Mouse (Mus musculus): ENCODE measurements at regions not wholly inside any gene's neighbourhood (a gene's known extent, or its start where the extent isn't known, plus 50 kb on each side); places are given as distances from the start of the nearest gene placed in this dataset.

DNA sequence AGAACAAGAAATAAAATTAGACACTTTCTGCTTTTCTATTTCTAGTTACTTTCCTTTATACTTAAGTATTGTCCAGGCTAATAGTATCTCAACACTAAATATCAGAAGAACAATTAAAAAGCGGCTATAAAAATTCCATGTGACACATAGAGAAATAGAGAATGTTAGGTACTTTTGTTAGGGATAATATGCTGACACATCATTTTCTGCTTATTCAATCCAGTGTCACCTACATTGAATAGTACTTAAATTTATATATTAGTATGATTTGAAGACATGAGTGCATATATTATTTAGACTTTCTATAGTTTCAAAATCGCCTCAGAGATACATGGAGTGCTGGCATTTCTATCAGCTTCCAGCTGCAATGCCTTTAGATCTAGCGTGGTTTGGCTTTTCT, 267.1 kb upstream of the Usp25 start:
- Histone ChIP-seq H3K4me1 (ENCODE audit: control insufficient read depth, insufficient read depth, low read length) (no peaks in the 10 kb centered on the region), H3K4me3 (ENCODE audit: low read depth, low read length) (no peak overlapping the region), H3K9ac (replicated peaks; ENCODE audit: low read length) (no peak overlapping the region), H3K36me3 (replicated peaks; ENCODE audit: control insufficient read depth, insufficient read depth, low read depth, low read length) (no peaks in the 10 kb centered on the region), H3K27me3 (ENCODE audit: control insufficient read depth, insufficient read depth, low read length) (no peaks in the 10 kb centered on the region), H3K9me3 (replicated peaks; ENCODE audit: control insufficient read depth, low read length) (no peaks in the 10 kb centered on the region), H3K4me2 (ENCODE audit: low read depth, low read length) (no peak overlapping the region), H3K27ac (replicated peaks; ENCODE audit: low read depth, low read length) (no peak overlapping the region)
- 90% methylated on average over 3 of the region's 3 CpGs for WGBS
- ATAC-seq (replicated peaks; ENCODE audit: insufficient number of reproducible peaks, low FRiP score, low TSS enrichment, low read depth): no peak
- DNase-seq (ENCODE audit: low spot score): no peak

DNA sequence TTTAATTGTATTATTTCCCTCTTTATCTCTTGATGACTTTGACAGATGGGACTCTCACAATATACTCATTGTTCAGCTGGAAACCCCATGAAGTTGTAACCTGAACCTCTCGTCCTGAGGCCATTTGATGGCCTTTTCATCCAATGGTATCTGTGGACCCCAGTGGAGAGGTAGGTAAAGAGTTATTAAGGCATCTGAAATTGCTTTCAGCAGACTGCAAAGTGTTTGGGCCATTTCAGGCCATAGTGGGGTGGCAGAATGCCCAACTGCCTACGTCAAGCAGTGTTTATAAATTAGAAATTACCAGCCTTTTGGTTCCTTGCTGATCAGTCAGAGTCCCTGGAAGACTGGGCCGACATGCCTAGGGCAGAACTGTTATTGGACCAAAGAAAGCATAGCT, 272.4 kb upstream of the Usp25 start:
- Histone ChIP-seq H3K27me3 (ENCODE audit: control insufficient read depth, insufficient read depth, low read length) (no peaks in the 10 kb centered on the region), H3K9me3 (replicated peaks; ENCODE audit: control insufficient read depth, low read length) (no peaks in the 10 kb centered on the region), H3K36me3 (replicated peaks; ENCODE audit: control insufficient read depth, insufficient read depth, low read depth, low read length) (no peaks in the 10 kb centered on the region), H3K4me2 (ENCODE audit: low read depth, low read length) (no peak overlapping the region), H3K9ac (replicated peaks; ENCODE audit: low read length) (no peak overlapping the region), H3K4me1 (ENCODE audit: control insufficient read depth, insufficient read depth, low read length) (no peaks in the 10 kb centered on the region), H3K4me3 (ENCODE audit: low read depth, low read length) (no peak overlapping the region), H3K27ac (replicated peaks; ENCODE audit: low read depth, low read length) (no peak overlapping the region)
- DNase-seq (ENCODE audit: low spot score) (no peak), ATAC-seq (replicated peaks; ENCODE audit: insufficient number of reproducible peaks, low FRiP score, low TSS enrichment, low read depth) (no peak)
- 47% methylated on average over 3 of the region's 3 CpGs for WGBS

DNA sequence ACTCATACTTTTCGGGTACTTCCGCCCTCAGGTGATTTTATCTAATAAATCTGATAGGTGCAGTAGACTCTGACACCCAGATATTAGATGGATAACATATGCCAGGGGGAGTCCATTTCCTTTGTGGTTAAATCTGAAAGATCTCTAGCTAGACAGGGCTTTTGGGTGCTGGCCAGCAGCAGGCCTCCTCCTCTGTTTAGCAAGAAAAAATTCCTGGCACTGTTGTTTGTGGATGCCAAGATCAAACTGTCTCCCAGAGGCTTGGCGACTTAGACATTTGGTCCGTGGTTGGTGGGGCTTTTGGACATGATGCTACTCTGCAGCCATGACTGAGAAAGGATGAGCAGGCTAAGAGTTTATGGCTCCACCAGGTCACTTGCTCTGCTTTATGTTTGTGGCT, 287.5 kb upstream of the Usp25 start:
- ATAC-seq (replicated peaks; ENCODE audit: insufficient number of reproducible peaks, low FRiP score, low TSS enrichment, low read depth): no peak
- Histone ChIP-seq H3K9ac (replicated peaks; ENCODE audit: low read length) (no peak overlapping the region), H3K4me1 (ENCODE audit: control insufficient read depth, insufficient read depth, low read length) (no peaks in the 10 kb centered on the region), H3K4me3 (ENCODE audit: low read depth, low read length) (no peak overlapping the region), H3K36me3 (replicated peaks; ENCODE audit: control insufficient read depth, insufficient read depth, low read depth, low read length) (no peaks in the 10 kb centered on the region), H3K27ac (replicated peaks; ENCODE audit: low read depth, low read length) (no peak overlapping the region), H3K9me3 (replicated peaks; ENCODE audit: control insufficient read depth, low read length) (no peaks in the 10 kb centered on the region), H3K27me3 (ENCODE audit: control insufficient read depth, insufficient read depth, low read length) (no peaks in the 10 kb centered on the region), H3K4me2 (ENCODE audit: low read depth, low read length) (no peak overlapping the region)
- 87% methylated on average over 4 of the region's 4 CpGs for WGBS
- DNase-seq (ENCODE audit: low spot score): no peak

DNA sequence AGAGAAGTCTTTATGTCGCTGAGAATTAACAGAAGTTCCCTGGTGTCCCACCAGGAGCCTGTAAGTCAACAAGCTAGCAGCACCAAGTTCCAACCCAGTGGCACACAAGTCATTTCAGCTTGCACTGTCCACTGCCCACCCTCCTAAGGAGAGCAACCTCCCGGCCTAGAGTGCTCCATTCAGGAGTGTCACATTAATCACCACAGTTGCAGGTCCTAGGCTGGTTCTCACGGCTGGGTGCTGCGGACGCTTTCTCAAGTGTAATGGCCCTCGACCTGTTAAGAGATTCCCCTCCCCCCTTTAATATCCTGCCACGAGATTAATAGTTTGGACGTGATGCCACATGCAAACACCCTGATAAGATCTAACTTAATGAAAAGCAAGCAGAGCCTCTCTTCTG, 288.2 kb upstream of the Usp25 start:
- Histone ChIP-seq H3K9me3 (replicated peaks; ENCODE audit: control insufficient read depth, low read length) (no peaks in the 10 kb centered on the region), H3K27me3 (ENCODE audit: control insufficient read depth, insufficient read depth, low read length) (no peaks in the 10 kb centered on the region), H3K4me1 (ENCODE audit: control insufficient read depth, insufficient read depth, low read length) (no peaks in the 10 kb centered on the region), H3K4me3 (ENCODE audit: low read depth, low read length) (no peak overlapping the region), H3K9ac (replicated peaks; ENCODE audit: low read length) (no peak overlapping the region), H3K36me3 (replicated peaks; ENCODE audit: control insufficient read depth, insufficient read depth, low read depth, low read length) (no peaks in the 10 kb centered on the region), H3K27ac (replicated peaks; ENCODE audit: low read depth, low read length) (no peak overlapping the region), H3K4me2 (ENCODE audit: low read depth, low read length) (no peak overlapping the region)
- ATAC-seq (replicated peaks; ENCODE audit: insufficient number of reproducible peaks, low FRiP score, low TSS enrichment, low read depth) (no peak), DNase-seq (ENCODE audit: low spot score) (no peak)
- 77% methylated on average over 8 of the region's 8 CpGs for WGBS

DNA sequence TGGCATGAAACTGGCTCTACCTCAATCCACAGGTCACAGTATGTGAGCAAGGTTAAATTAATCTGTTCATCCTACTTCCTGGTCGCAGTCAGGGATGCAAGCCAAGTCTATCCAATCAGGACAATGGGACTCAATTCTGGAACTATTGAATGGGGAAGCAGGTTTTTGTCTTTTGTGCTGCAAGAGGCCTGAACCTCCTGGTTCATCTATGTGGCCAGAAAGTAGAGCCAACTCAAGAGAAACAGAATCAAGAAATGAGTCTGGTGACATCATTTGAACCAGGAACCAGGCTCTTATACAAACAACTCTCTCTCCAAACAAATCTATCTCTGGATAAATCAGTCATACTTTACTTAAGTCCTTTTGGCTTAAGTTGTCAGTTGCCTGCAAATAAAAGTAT, 294.7 kb upstream of the Usp25 start:
- Histone ChIP-seq H3K9ac (replicated peaks; ENCODE audit: low read length) (no peak overlapping the region), H3K27ac (replicated peaks; ENCODE audit: low read depth, low read length) (no peak overlapping the region), H3K27me3 (ENCODE audit: control insufficient read depth, insufficient read depth, low read length) (no peaks in the 10 kb centered on the region), H3K4me2 (ENCODE audit: low read depth, low read length) (no peak overlapping the region), H3K4me1 (ENCODE audit: control insufficient read depth, insufficient read depth, low read length) (no peaks in the 10 kb centered on the region), H3K9me3 (replicated peaks; ENCODE audit: control insufficient read depth, low read length) (no peaks in the 10 kb centered on the region), H3K36me3 (replicated peaks; ENCODE audit: control insufficient read depth, insufficient read depth, low read depth, low read length) (no peaks in the 10 kb centered on the region), H3K4me3 (ENCODE audit: low read depth, low read length) (no peak overlapping the region)
- ATAC-seq (replicated peaks; ENCODE audit: insufficient number of reproducible peaks, low FRiP score, low TSS enrichment, low read depth) (no peak), DNase-seq (ENCODE audit: low spot score) (no peak)
- 88% methylated on average over 1 of the region's 1 CpGs for WGBS

DNA sequence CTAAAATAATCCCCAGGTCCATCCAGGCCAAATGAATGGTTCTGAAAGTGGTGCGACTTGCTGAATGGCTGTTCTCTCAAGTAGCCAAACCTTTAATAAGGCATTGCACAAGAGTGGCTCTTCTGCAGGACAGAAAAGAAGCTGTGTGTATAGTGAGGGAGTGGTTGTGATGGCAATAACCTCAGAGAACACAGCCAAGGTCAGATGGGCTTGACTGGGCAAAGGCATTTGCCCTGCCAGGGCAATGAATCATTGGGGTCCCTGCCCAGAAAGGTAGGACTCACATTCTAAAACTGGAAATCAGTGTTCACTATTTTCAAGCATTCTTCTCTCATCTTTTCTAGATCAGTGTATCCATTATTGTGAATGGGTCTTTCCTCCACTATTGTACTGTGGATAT, 295.4 kb upstream of the Usp25 start:
- ATAC-seq (replicated peaks; ENCODE audit: insufficient number of reproducible peaks, low FRiP score, low TSS enrichment, low read depth): no peak
- H3K4me1 ChIP-seq (ENCODE audit: control insufficient read depth, insufficient read depth, low read length): no peaks in the 10 kb centered on the region
- no peak overlapping the region for H3K4me3 ChIP-seq (ENCODE audit: low read depth, low read length)
- no peaks in the 10 kb centered on the region for H3K9me3 ChIP-seq (replicated peaks; ENCODE audit: control insufficient read depth, low read length)
- no peak overlapping the region for H3K4me2 ChIP-seq (ENCODE audit: low read depth, low read length)
- 97% methylated on average over 1 of the region's 1 CpGs for WGBS
- no peaks in the 10 kb centered on the region for H3K27me3 ChIP-seq (ENCODE audit: control insufficient read depth, insufficient read depth, low read length)
- DNase-seq (ENCODE audit: low spot score): no peak
- H3K9ac ChIP-seq (replicated peaks; ENCODE audit: low read length): no peak overlapping the region
- no peaks in the 10 kb centered on the region for H3K36me3 ChIP-seq (replicated peaks; ENCODE audit: control insufficient read depth, insufficient read depth, low read depth, low read length)
- no peak overlapping the region for H3K27ac ChIP-seq (replicated peaks; ENCODE audit: low read depth, low read length)

DNA sequence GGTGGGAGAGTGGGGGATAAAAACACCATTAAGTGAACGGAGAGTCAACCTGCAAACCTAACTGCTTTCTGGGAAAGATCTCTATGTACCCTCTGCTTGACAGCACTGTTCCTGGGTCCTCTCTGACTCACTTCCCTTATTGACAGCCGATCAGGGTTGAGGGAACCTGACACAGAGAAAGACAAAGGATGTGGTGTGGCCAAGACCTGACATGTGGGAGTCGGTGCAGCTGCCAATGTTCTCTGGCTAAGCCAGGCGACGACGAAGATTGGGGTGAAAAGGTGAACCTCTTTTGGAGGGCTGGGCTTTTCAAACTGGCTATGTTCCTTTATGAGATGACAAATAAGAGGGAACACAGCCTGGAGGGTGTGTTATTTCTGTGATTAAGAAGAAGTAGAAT, 318.6 kb upstream of the Usp25 start:
- no peak for DNase-seq (ENCODE audit: low spot score)
- 38% methylated on average over 6 of the region's 6 CpGs for WGBS

DNA sequence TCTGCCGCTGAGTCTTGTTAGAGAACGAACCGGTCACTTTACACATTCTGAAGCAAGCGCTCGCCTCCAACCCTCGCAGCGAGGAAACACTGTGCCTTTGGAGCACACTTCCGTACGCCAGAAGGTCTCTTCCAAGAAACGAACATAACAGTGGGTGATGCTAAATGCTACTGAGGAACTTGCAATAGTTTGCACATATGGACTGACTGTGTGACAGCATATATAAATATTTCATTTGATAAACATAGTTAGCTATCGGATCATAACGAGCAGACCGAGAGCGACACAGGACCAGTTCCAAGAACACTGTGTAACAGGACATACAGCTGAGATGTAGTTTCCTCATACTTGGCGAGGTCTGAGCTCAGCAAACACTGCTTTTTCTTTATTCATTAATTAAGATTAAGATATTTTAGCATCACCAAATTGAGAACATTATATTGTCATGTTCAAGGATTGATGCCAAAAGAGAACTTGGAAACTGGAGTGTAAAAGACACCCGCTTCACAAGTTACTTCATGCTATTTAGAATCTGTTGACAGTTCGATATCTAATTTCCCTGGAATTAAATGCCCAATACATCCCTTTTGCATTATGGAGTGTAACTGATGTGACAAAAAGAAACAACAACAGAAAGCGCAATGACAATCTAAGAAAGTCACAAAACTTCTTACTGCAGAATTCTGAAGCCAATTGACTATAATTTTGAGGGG, 314.3 kb upstream of the Nrip1 start:
- Histone ChIP-seq H3K27ac (replicated peaks; ENCODE audit: low read depth, low read length) (no peak overlapping the region), H3K36me3 (replicated peaks; ENCODE audit: control insufficient read depth, insufficient read depth, low read depth, low read length) (no peaks in the 10 kb centered on the region), H3K4me2 (ENCODE audit: low read depth, low read length) (no peak overlapping the region), H3K4me3 (ENCODE audit: low read depth, low read length) (no peak overlapping the region), H3K4me1 (ENCODE audit: control insufficient read depth, insufficient read depth, low read length) (no peaks in the 10 kb centered on the region), H3K27me3 (ENCODE audit: control insufficient read depth, insufficient read depth, low read length) (no peaks in the 10 kb centered on the region), H3K9ac (replicated peaks; ENCODE audit: low read length) (no peak overlapping the region), H3K9me3 (replicated peaks; ENCODE audit: control insufficient read depth, low read length) (no peaks in the 10 kb centered on the region)
- ATAC-seq (replicated peaks; ENCODE audit: insufficient number of reproducible peaks, low FRiP score, low TSS enrichment, low read depth) (no peak), DNase-seq (ENCODE audit: low spot score) (no peak)
- WGBS: 90% methylated on average over 18 of the region's 18 CpGs

More for the DNA sequence above, 318.6 kb upstream of the Usp25 start:
- Histone ChIP-seq H3K9me3 (replicated peaks; ENCODE audit: control insufficient read depth, low read length) (no peaks in the 10 kb centered on the region), H3K27ac (replicated peaks; ENCODE audit: low read depth, low read length) (no peak overlapping the region), H3K4me2 (ENCODE audit: low read depth, low read length) (no peak overlapping the region), H3K36me3 (replicated peaks; ENCODE audit: control insufficient read depth, insufficient read depth, low read depth, low read length) (no peaks in the 10 kb centered on the region), H3K4me3 (ENCODE audit: low read depth, low read length) (no peak overlapping the region), H3K4me1 (ENCODE audit: control insufficient read depth, insufficient read depth, low read length) (no peaks in the 10 kb centered on the region), H3K27me3 (ENCODE audit: control insufficient read depth, insufficient read depth, low read length) (no peaks in the 10 kb centered on the region), H3K9ac (replicated peaks; ENCODE audit: low read length) (no peak overlapping the region)
- 0 out of 2 replicates have a peak, but pooled peaks have one; percentile 44 for ATAC-seq (replicated peaks; ENCODE audit: insufficient number of reproducible peaks, low FRiP score, low TSS enrichment, low read depth)

All from embryonic facial prominence, embryonic 11.5 days (tissue).